Mouse (Mus musculus) forelimb bud, embryonic 11.5 days (tissue): ENCODE results near the gene I830077J02Rik.
"Not testable (repeated sequence)": the region's sequence is repeated elsewhere in the genome, so short reads cannot be mapped to it uniquely, and the experiment has no call there.

Experiments
- DNase-seq: peaks from one replicate; pipeline ENCODE4 v3.0.0-alpha.2; 2012; ENCODE audit warnings: low read depth, low spot score

The I830077J02Rik gene

GRCm38 (mm10) chr3:105932240-105933071 is at the start of gene I830077J02Rik:
TSS of gene I830077J02Rik (minus strand) at chr3:105932664.
- DNase-seq, result no peak

DNA sequence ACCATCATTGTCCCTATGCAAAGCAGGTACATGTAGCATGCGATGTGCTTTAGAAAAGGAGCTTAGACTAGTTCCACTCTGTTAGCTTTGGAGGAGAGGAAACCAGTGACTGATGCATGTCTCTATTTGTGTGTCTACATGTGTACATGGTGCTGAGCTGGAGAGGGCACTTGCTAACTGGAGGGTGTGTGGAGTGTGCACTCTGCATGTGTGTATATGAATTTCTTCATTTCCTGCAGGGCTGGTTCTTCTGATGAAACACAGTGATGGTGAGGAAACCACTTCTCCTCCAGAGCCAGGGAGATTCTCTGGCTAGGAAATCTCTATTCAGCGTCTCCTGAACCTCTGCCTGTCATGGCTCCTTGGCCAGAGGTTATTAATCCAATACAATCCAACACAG is 41.7 kb upstream of the I830077J02Rik start:
- no peak for DNase-seq

DNA sequence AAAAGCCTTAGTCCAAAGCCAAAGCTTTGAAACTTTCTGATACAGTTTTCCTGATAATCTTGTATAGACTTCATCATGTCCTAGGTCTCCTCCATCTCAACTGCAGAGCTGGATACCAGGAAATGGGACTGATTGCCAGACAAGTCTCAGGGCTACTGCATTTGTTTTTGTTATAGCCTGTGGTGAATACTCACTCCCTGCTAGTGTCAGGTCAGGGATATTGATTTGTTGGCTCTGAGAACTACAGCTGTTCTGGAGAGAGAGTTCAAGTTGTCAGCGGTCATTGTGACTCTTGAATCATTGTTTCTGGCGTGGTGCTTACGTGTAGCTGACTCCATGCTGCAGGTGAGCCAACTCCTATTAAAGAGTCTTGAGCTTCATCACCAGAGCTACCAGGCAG is 40.9 kb upstream of the I830077J02Rik start, which contains the start of gene Ovgp1:
Gene Ovgp1, plus strand, starts transcription at position 301 of the 400 bp plus-strand sequence.
- DNase-seq, result no peak

- DNase-seq, result no peak
Measured at GRCm38 (mm10) chr3:105971831-105972446, 39.5 kb upstream of the I830077J02Rik start.

GRCm38 (mm10) chr3:105960700-105961099 is 28.2 kb upstream of the I830077J02Rik start:
- DNase-seq, result no peak

DNA sequence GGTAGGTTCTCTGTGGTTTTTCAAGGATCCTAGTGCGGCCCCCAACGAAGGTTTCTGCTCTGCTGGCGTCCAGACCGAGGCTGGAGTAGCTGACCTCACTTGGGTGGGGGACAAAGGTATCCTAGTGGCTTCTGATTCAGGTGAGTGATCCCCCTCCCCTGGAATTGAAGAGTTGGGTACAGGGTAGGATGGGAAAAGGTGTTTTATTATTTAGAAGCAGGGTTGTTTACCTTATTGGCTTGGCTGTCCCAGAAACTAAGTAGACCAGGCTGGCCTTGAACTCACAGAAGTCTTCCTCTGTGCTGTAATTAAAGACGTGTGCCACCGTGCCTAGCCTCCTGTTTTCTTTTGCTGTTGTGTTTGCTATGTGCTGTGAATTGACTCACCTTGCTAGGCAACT is 27.5 kb upstream of the I830077J02Rik start, which contains the start of gene Atp5f1:
Gene Atp5f1, minus strand, starts transcription at position 101 of the 400 bp plus-strand sequence.
- no peak for DNase-seq

DNA sequence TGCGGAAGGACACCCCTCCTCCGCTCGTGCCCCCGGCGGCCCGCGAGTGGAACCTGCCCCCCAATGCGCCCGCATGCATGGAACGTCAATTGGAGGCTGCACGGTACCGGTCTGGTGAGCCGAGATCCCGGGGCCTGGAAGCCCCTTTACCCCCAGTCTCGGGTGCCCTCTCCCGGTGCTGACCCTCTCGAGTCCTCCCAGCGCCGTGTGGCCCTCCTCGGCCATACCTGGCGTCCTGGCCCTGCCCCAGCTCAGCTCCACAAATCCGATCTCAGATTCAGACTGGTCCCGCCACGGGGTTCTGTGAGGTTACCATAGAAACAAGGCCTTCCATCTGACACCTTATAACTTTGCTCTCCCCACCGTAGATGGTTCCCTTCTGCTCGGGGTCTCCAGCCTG is 27.1 kb upstream of the I830077J02Rik start:
- peak; percentile 35 for DNase-seq

GRCm38 (mm10) chr3:105958974-105959580 is 26.6 kb upstream of the I830077J02Rik start, which contains the start of gene Wdr77:
TSS of gene Wdr77 (plus strand) at chr3:105959369.
- peak; percentile 100 for DNase-seq

GRCm38 (mm10) chr3:105958204-105958603 is 25.7 kb upstream of the I830077J02Rik start:
- DNase-seq, result no peak

DNA sequence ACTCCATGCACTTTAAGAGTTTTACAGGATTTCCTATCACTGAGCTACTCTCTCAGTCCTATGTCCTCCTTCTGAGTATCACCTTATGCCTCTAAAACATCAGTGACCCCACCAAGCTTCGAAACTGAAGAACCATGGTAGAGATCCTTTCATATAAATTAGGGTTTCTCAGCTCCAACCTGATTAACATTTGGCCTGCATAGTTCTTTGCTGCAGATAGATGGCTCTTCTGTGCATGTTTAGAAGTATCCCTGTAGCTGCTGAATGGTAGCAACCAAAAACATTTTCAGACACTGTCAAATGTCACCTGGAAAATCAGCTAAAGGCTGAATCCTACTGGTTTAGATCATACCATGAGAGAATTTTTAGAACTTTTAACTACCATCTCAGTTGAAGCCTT is 24.8 kb upstream of the I830077J02Rik start:
- DNase-seq, result no peak

- DNase-seq, result no peak
Measured at GRCm38 (mm10) chr3:105951348-105951747, 18.9 kb upstream of the I830077J02Rik start.

DNA sequence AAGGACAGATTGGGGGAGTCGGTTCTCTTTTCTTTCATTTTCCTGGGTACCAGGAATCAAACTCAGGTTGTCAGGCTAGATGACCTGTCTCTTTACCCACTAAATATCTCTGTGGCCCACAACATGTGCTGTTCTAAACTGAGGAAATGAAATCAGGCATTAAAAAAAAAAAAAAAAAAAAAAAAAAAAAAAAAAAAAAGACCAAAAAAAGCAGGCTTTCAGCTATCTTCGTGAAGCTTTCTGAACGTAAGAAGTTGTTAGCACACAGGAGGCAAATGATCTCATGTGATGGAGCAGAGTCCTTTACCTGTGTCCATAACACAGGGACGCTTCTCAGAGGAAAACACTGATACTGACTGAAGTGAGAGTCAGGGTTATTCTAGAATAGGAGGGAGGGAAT is 3.6 kb upstream of the I830077J02Rik start:
- DNase-seq, result no peak

GRCm38 (mm10) chr3:105935033-105935432 is 2.6 kb upstream of the I830077J02Rik start:
- no peak for DNase-seq

GRCm38 (mm10) chr3:105933926-105934325 is 1.5 kb upstream of the I830077J02Rik start:
- no peak for DNase-seq

GRCm38 (mm10) chr3:105931095-105931494 is 1.4 kb downstream of the I830077J02Rik start:
- DNase-seq, result no peak

DNA sequence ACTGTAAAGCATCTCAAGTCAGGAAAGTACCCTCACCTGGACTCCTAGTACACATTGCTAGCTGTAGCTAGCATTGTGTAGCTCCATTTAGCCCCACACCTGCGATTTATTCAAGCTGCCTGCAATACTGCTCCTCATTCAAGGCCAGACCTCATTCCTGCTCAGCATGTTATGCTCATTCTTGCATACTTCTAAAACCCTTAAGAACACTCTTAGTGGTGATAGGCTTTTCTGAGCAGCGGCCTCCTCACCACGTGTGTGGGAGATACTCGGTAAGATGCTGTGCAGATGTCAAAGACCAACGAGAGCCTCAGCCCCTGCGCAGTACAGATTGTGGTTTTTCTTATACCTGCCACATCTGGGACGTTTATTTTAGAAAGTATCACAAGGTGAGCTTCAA is 2.6 kb downstream of the I830077J02Rik start:
- DNase-seq, result no peak

GRCm38 (mm10) chr3:105928781-105929180 is 3.7 kb downstream of the I830077J02Rik start:
- no peak for DNase-seq

DNA sequence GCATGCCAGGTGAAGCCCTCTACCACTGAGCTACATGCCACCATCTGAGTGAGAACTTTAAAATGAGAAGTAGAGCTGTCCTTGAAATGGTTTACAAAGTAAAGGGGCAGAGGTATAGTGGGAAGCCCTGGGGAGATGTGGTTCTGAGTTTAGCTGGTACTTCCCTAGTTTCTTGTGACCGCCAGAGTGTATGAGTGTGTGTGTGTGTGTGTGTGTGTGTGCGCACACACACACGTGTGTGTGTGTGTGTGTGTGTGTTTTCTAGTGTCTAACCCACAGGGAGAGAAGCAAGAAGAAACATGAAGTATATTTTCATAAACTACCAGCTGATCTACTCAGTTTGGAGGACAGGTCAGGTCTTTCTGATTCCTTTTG is 4.3 kb downstream of the I830077J02Rik start:
- DNase-seq, result no peak

DNA sequence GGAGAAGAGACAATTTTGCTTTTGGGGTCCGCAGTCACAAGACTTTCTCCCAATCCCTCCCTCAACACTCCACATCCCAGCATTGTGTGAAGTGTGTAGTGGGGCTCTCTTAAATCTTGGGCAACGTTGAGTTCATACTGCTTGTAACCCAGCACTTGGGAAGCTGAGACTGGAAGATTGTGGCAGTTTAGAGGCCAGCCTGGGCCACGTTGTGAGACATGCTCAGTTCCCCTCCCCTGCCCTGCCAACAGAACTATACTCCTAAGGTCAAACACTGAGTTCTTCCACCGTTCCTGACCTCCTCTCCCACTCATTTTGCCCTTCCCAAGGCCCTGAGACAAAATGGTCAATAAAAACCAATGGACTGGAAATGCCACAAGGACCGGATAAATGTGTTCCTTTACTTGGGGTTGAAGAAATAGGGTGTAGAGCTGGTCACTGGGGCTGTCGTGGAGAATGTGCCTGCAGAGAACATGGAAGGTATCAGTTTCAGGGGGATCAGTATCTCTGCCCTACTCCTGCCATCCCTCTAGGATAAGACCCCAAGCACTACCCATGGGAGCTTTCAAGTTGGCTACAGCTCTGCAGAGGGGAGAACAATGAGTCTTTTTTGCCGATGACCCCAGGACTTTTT is 4.8 kb downstream of the I830077J02Rik start:
- no peak for DNase-seq

DNA sequence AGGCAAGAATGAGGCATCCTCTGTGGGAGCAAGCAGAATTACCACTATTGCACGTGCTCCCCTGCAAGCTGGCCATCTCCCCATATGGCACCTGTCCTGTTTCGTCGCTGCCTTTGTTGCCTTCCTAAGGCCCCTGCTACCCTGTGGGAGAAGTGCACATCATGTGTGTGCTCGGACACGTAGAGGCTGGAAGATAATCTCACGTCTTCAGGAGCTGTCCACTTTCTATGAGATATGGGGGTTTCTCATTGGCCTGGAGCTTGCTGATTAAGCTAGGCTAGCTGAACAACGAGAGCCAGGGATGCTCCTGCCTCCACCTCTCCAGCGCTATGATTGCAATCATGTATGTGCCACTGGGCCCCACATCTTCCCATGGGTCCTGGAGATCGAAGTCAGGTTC is 7.8 kb downstream of the I830077J02Rik start:
- DNase-seq, result no peak

DNA sequence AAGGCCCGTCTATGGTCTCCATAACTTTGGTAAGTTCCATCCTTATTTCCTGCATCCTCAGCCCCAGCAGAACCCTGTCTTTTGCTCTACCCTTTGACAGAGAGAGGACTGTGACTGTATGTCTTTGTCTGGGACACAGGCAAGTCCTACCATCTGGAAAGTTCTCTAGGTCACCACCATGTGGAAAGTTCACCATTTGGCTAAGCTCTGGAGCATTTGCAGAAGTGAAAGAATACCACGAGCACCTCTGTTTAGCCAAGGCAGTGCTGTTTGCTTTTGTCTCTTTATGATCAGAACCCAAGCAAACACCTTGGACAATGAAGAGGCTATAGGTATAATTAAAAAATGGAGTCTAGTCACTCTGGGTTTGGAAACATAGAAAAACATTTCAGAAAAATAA is 10.5 kb downstream of the I830077J02Rik start:
- DNase-seq, result no peak

GRCm38 (mm10) chr3:105920743-105921142 is 11.7 kb downstream of the I830077J02Rik start:
- DNase-seq, result not testable (repeated sequence)
